Mouse (Mus musculus): Measurements from ENCODE around the gene Prex1.

- no peak for TF ChIP-seq CTCF (IDR thresholded peaks at IDR 0.05; ENCODE audit: low read depth, low read length)
- no peak for TF ChIP-seq GATA1 (IDR thresholded peaks at IDR 0.05; ENCODE audit: borderline replicate concordance, low read length)
Measured at GRCm38 (mm10) chr2:166729045-166729444, 15.4 kb upstream of the Prex1 start.
